Mouse (Mus musculus) liver, embryonic 14.5 days (tissue): ENCODE data around the gene Mvp. TPM values are rescaled to one million over a fixed set of nuclear protein-coding genes. Genes with fewer than 3 reads are reported as not detected.

Experiments
- ATAC-seq: fragments of 200-750 bp; cut with Nextera tagmentation; 2 replicates; pipeline ENCODE4 v1.8.0; 2017; ENCODE audit warnings: moderate number of reproducible peaks, mild to moderate bottlenecking, moderate library complexity; ENCODE audit not compliant: insufficient read depth
- DNase-seq, 3 experiments: peaks; one replicate each; pipeline ENCODE4 v3.0.0-alpha.2; 2012 to 2013; ENCODE audit warnings: low read depth in 3 of 3, low spot score in 3 of 3
- H3K27ac ChIP-seq: fragments of 300-500 bp; sonication (generic); 2 replicates; pipeline ENCODE4 v1.5.1; 2014; ENCODE audit warnings: moderate library complexity, mild to moderate bottlenecking, control low read depth, inconsistent platforms
- H3K27me3 ChIP-seq: fragments of 300-500 bp; sonication (generic); 2 replicates; pipeline ENCODE4 v1.6.1; 2014; ENCODE audit warnings: mild to moderate bottlenecking, low read length, moderate library complexity; ENCODE audit not compliant: control insufficient read depth, insufficient read depth
- H3K36me3 ChIP-seq: fragments of 300-500 bp; sonication (generic); replicated peaks from 2 replicates; pipeline ENCODE4 v1.6.1; 2014; ENCODE audit warnings: low read depth; ENCODE audit not compliant: control insufficient read depth, insufficient read depth
- H3K4me1 ChIP-seq, 2 experiments: fragments of 200-500 bp in 1 of 2; fragments of 300-500 bp in 1 of 2; sonication (generic) in 1 of 2; replicated peaks; 2 replicates each; pipeline ENCODE4 v1.6.1; 2012 to 2014; ENCODE audit warnings: antibody characterized with exemption in 1 of 2, inconsistent platforms in 1 of 2, low read length in 1 of 2; ENCODE audit not compliant: control insufficient read depth in 2 of 2, insufficient read depth in 2 of 2
- H3K4me2 ChIP-seq: fragments of 300-500 bp; sonication (generic); 2 replicates; pipeline ENCODE4 v1.6.1; 2014; ENCODE audit warnings: low read depth, mild to moderate bottlenecking, control low read depth, moderate library complexity
- H3K4me3 ChIP-seq, 2 experiments: fragments of 200-500 bp in 1 of 2; fragments of 300-500 bp in 1 of 2; sonication (generic) in 1 of 2; 2 replicates each; pipeline ENCODE4 v1.5.1; 2012 to 2014; ENCODE audit warnings: low read depth in 2 of 2, low read length in 2 of 2, mild to moderate bottlenecking in 2 of 2, control low read depth in 1 of 2, inconsistent platforms in 1 of 2, moderate library complexity in 1 of 2; ENCODE audit not compliant: insufficient read depth in 1 of 2
- H3K9ac ChIP-seq: fragments of 300-500 bp; sonication (generic); replicated peaks from 2 replicates; pipeline ENCODE4 v1.6.1; 2014; ENCODE audit warnings: mild to moderate bottlenecking, control low read depth, moderate library complexity
- H3K9me3 ChIP-seq: fragments of 300-500 bp; sonication (generic); 2 replicates; pipeline ENCODE4 v1.6.1; 2016; ENCODE audit warnings: low read length, mixed read lengths; ENCODE audit not compliant: control insufficient read depth
- CTCF ChIP-seq: IDR thresholded peaks from 2 replicates; pipeline ENCODE4 v1.5.1; 2016; ENCODE audit warnings: antibody characterized with exemption, low read depth, control low read depth
- EP300 ChIP-seq: IDR thresholded peaks from 2 replicates; pipeline ENCODE4 v1.6.1; 2016; ENCODE audit warnings: antibody characterized with exemption, low read depth
- WGBS: fragments of 180-500 bp; shearing (Covaris S2); extraction: QIAGEN DNeasy Blood & Tissue Kit; methylation state at CpG from one replicate; pipeline ENCODE4 v1.1.7; 2014; ENCODE audit not compliant: insufficient replicate concordance; 5-methylcytosine and 5-hydroxymethylcytosine counted together
- polyA plus RNA-seq, 2 experiments: library from polyadenylated mRNA; depleted of rRNA in 1 of 2; stranded (reverse) in 1 of 2; unstranded in 1 of 2; fragments of >200 nt; fragmentation: Nextera tagmentation in 1 of 2; extraction: Ambion mirVana in 1 of 2; gene quantifications; 2 replicates each; pipeline versions ENCODE4 v1.2.1 to v1.2.3; 2012 to 2014

Mvp gene
- polyA plus RNA-seq (2012; rRNA removed): 3.8 and 4.5 TPM in 2 replicates
- 5.5 and 5.6 TPM in 2 replicates for polyA plus RNA-seq (2014; fragmentation: Nextera tagmentation; extraction: Ambion mirVana)

GRCm38 (mm10) chr7:127014320-127014719, at the start of gene Mvp:
Mvp (minus strand) TSS chr7:127014621.
- Histone ChIP-seq H3K4me1 (peaks cover 9 to 19% of the 10 kb centered on the region in 2 experiments), H3K4me2 (peak within 1 kb of the TSS; percentile 98), H3K27ac (peak within 1 kb of the TSS; percentile 48), H3K4me3 (peak within 1 kb of the TSS; percentile 69 to 80), H3K36me3 (peaks cover 5% of the 10 kb centered on the region), H3K9me3 (no peaks in the 10 kb centered on the region), H3K27me3 (no peaks in the 10 kb centered on the region), H3K9ac (peak within 1 kb of the TSS; percentile 48)
- DNase-seq (peak in 2 of 3 experiments; percentile 37 to 53), ATAC-seq (no peak)
- 19% methylated on average over 11 of the region's 11 CpGs for WGBS
- TF ChIP-seq CTCF (no peak), EP300 (no peak)

DNA sequence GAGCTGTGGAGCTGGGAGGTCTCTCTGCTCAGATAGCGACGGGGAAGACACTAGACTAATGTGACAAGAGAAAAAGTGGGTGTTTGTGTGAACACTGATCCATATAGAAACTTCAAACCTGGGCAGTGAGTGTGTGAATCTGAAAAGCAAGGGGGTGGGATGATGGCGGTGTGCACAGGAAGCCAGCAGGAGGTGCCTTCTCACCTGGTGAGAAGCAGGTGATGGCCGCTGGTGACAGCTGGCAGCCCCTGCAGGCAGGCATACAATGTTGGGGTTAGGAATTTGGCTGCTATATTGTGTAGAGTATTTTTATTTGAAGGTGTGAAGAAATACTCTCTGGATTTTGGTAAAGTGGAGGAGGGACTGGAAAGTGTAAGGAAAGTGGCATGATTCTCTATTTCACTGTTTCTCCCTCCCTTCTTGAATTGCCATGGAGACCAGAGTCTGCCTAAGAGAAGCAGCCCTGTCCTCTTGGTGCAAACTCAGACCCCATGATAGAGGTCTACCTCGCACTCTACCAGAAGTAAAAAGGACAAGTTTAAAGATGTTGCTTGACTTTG, 40.7 kb upstream of the Mvp start:
- TF ChIP-seq EP300 (no peak), CTCF (no peak)
- H3K9ac ChIP-seq: no peak overlapping the region
- 58% methylated on average over 5 of the region's 5 CpGs for WGBS
- H3K27ac ChIP-seq: no peak overlapping the region
- no peak overlapping the region for H3K4me2 ChIP-seq
- H3K27me3 ChIP-seq: peaks cover 4% of the 10 kb centered on the region
- DNase-seq: no peak
- H3K4me3 ChIP-seq: no peak overlapping the region
- no peaks in the 10 kb centered on the region for H3K36me3 ChIP-seq
- no peaks in the 10 kb centered on the region for H3K4me1 ChIP-seq
- no peaks in the 10 kb centered on the region for H3K9me3 ChIP-seq
- ATAC-seq: no peak

GRCm38 (mm10) chr7:127041851-127042672, 27.6 kb upstream of the Mvp start, which contains the start of gene Kif22:
Kif22 (minus strand) TSS chr7:127042471.
- TF ChIP-seq EP300 (no peak), CTCF (no peak)
- no peaks in the 10 kb centered on the region for H3K27me3 ChIP-seq
- peak within 1 kb of the TSS; percentile 80 for H3K4me2 ChIP-seq
- H3K27ac ChIP-seq: peak within 1 kb of the TSS; percentile 75
- peaks cover 12 to 14% of the 10 kb centered on the region in 2 experiments for H3K4me1 ChIP-seq
- H3K9ac ChIP-seq: peak within 1 kb of the TSS; percentile 98
- ATAC-seq: peak; percentile 88
- under 1% methylated on average over 53 of the region's 53 CpGs for WGBS
- peaks cover 28% of the 10 kb centered on the region for H3K36me3 ChIP-seq
- peak; percentile 83 for DNase-seq
- no peaks in the 10 kb centered on the region for H3K9me3 ChIP-seq
- H3K4me3 ChIP-seq: peak within 1 kb of the TSS; percentile 72 to 97

DNA sequence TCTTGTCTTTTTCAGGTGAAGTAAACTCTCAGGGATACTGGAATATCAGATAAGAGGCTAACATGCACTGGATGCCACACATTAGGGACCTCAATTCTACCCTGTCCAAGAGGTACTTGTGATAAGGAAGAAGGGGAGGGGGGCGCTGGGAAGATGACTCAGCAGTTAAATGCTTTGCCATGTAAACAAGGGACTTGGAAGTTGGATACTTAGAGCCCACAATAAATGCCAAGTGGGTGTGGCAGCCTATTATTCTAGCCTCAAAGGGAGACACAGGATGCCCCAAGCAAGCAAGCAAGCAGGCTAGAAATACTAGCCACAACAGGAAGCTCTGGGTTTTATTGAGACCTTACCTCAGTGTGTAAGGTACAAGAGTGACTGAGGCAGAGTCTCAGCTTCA, 16.8 kb upstream of the Mvp start:
- DNase-seq: no peak
- TF ChIP-seq EP300 (no peak), CTCF (no peak)
- no peak overlapping the region for H3K4me3 ChIP-seq
- no peak for ATAC-seq
- peaks cover 19 to 20% of the 10 kb centered on the region in 2 experiments for H3K4me1 ChIP-seq
- H3K36me3 ChIP-seq: peaks cover 87% of the 10 kb centered on the region
- H3K9me3 ChIP-seq: no peaks in the 10 kb centered on the region
- 41% methylated on average over 1 of the region's 1 CpGs for WGBS
- no peak overlapping the region for H3K4me2 ChIP-seq
- no peak overlapping the region for H3K27ac ChIP-seq
- H3K27me3 ChIP-seq: no peaks in the 10 kb centered on the region
- H3K9ac ChIP-seq: no peak overlapping the region; the same call in 1 of the 2 replicates

DNA sequence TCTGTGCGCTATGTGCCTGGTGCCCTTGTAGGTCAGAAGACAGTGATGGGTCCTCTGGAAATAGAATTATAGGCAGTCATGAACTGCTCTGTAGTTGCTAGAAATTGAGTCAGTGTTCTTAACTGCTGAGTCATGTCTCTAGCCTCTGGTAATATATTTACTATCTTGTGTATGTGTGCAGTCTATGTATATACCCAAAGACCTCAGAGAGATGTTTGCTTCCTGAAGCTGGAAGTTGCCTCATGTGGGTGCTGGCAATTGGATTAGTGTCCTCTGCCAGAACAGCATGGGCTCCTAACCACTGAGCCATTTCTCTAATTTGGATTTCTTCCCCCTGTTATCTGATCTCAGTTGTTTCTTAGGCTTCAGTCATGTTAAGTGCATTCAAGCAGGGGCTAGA, 15.8 kb upstream of the Mvp start:
- Histone ChIP-seq H3K4me3 (no peak overlapping the region), H3K27ac (peak overlapping the region; percentile 54), H3K36me3 (peaks cover 77% of the 10 kb centered on the region), H3K4me1 (peaks cover 19 to 20% of the 10 kb centered on the region in 2 experiments), H3K27me3 (no peaks in the 10 kb centered on the region), H3K9me3 (no peaks in the 10 kb centered on the region), H3K4me2 (no peak overlapping the region), H3K9ac (no peak overlapping the region)
- DNase-seq (no peak), ATAC-seq (no peak)
- TF ChIP-seq CTCF (no peak), EP300 (no peak)
- WGBS: 85% methylated on average over 1 of the region's 1 CpGs
